Mouse (Mus musculus): Measurements from ENCODE around the gene Olfr147. TPM values are rescaled to one million over a fixed set of nuclear protein-coding genes. Genes with fewer than 3 reads are reported as not detected.
"Not testable (repeated sequence)": the region's sequence is repeated elsewhere in the genome, so short reads cannot be mapped to it uniquely, and the experiment has no call there.

Olfr147 gene
- total RNA-seq (2015) (not detected in 2 replicates), total RNA-seq (2017) (not detected in 2 replicates)

DNA sequence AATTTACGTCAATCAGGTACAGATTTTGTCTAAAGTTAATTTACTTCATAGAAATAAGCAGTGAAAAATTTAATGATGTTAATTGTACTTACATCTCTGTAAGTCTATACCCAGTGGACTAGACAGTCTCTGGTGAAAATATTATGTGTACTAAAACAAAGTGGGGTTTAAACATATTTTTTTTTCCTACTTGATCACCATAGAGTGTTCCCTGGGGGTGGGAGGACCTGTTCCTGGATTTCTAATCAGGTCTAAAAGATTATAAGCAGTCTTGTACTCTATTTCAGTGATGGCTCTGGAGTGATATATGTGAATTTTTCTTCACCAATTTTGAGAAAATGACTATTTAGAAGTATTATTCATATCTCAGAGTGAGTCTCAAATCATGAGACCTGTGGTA lies at the start of gene Olfr147:
TSS of gene Olfr147 (plus strand) at position 301 of the 400 bp plus-strand sequence.
- ATAC-seq (replicated peaks; ENCODE audit: poor library complexity) = no peak

DNA sequence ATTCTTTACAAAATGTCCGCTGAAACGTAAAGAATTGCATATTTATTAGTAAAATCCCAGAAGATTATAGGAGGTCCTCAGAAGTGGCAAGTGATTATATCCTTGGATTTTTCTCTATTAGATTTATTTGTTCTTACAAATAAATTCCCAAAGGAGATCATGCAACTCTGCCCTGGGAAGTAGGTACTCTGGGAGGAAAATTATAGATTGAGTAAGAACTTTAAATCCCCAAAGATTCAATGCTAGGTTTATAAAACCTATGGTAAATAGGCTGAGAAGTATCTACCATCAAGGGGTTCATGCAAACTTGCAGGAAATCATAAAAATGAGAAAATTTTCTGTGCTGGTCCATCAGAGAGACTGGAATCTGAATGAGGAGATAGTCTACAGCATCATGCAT lies 34.9 kb upstream of the Olfr147 start, which contains the start of gene Olfr250:
TSS of gene Olfr250 (plus strand) at position 301 of the 400 bp plus-strand sequence.
- no peak for ATAC-seq (replicated peaks; ENCODE audit: poor library complexity)

DNA sequence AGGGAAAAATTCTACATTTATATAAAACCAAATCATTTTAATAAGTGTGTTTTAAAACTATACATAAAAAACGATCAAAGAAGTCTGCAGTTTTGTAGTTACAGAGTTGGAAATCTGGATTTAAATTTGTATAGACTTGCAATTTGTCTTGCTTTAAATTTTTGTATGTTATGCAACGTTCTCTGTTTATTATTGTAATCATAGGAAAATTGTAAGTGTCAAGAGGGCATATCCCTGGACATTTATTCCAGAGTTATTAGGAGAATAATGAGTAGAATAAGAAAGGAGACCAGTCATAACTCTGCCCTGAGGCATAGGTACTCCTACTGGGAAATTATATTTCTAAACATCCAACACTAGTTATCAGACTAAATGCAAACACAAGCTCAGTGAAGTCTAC lies 24.7 kb upstream of the Olfr147 start, which contains the start of gene Olfr251:
TSS of gene Olfr251 (plus strand) at position 301 of the 400 bp plus-strand sequence.
- no peak for ATAC-seq (replicated peaks; ENCODE audit: poor library complexity)

DNA sequence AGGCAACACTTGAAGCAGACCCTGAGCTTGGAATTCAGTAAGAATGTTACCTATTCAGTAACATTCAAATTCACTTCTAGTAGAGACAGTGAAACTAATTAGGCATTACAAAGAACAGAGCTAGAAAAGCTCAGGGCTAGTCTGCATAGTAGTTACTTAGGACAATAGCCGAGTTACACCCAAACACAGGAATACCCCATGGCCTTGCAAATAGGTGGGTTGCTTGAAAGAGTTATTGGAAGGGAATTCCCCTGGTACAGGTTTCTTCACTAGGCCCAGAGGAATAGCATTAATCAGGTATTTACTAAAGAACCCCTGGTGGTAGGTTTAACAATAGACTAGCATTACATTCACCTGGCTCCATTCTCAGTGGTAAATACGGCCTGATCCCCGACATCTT lies 6.0 kb downstream of the Olfr147 start:
- not testable (repeated sequence) for ATAC-seq (replicated peaks; ENCODE audit: poor library complexity)

DNA sequence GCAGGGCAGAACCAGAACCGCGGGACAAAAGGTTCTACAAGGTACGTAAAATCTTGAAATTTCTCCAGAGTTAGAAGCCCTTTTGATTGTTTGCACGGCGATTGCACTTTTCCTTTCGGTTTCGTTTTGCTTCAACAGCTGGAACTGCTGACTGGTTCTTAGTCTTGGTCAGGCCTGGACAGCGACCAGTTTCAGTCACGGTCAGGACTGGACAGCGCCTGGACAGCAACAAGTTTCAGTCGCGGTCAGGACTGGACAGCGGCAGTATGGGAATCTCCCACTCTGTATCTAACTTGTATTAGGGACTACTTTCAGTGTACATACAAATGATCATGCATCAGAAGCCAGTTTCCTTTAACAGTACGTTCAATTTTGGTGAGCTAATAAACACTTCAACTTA lies 12.0 kb downstream of the Olfr147 start:
- not testable (repeated sequence) for ATAC-seq (replicated peaks; ENCODE audit: poor library complexity)

DNA sequence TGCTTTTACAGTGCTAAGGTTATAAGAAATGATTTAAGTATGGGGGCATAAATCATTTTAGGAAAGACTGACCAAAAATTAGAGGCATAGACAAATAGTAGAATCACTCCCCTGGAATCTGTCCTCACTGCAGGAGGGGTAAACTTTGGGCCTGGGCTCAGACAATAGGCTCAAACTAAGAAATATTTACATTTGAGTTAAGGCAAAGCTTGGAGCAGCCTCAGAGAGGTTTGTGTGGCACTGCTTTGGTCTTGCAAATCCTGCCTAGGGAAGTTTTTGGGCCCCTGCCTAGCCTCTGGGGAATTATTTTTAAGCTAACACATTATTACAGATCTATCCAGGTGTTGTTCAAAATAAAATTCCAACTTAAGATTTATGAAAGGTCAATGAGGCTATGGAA lies 22.3 kb downstream of the Olfr147 start:
- ATAC-seq (replicated peaks; ENCODE audit: poor library complexity) = no peak

DNA sequence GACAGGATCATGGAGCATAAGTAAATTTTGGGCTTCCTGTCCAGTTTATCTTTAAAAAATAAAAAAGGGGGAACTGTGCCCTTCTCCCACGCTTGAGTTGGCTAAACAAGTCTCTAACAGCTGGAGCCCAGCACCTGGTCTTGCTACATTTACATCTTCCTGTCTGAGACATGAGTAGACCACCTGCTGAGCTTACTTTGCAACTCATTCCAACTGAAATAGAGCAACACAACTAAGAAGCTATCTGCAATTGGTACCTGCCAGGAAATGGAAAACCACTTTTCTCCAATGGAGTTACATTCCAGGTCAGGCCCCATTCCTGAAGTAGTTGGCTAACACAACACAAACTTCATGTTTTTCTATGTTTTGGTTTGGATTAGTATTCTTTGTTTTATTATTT lies 25.5 kb downstream of the Olfr147 start:
- ATAC-seq (replicated peaks; ENCODE audit: poor library complexity) = no peak

DNA sequence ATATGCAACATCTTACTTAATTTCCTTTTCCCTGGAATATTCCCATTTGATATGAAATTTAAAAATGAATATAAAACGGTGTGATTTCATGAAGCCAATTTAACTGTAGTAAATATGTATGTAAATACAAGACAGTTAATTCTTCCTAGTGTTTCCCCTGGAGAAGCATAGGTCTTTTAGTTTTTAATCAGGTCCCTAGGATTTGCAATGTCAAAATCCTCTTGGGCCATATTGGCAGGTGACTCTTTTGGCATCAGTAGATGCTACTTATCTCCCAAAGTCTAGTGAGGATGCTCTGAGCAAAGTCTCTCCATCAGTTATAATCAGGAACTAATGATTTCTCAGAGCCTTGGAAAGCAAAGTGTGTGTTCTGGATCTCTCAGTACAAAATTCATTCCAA lies 27.7 kb downstream of the Olfr147 start, which contains the start of gene Olfr901:
TSS of gene Olfr901 (plus strand) at position 301 of the 400 bp plus-strand sequence.
- ATAC-seq (replicated peaks; ENCODE audit: poor library complexity) = no peak

DNA sequence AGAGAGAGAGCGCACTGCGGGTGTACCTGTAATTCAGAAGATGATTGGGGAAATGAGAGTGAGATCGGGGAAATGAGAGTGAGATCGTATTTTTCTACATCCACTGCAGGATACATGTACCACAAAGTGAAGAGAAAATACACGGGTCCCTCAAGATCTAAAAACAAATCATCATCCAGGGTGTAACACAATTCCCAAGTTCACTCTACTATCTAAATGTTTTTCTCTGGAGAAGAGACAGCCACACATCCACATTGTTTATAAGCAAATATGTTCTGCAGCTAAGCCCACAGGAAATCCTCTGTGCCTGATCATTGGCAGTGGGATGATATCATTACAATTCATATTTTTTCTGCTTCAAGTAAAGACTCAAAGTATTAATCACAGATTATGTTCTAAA lies 45.9 kb downstream of the Olfr147 start, which contains the start of gene Olfr902:
TSS of gene Olfr902 (plus strand) at position 301 of the 400 bp plus-strand sequence.
- no peak for ATAC-seq (replicated peaks; ENCODE audit: poor library complexity)

Other genes with a start within 250 kb of the Olfr147 start
- not detected in 2 replicates for gene Olfr891, start 220.9 kb upstream of the Olfr147 start, total RNA-seq (2015)
- gene Olfr891, start 220.9 kb upstream of the Olfr147 start, total RNA-seq (2017) = not detected in 2 replicates
- not detected in 2 replicates for gene Olfr893, start 193.3 kb upstream of the Olfr147 start, total RNA-seq (2015)
- gene Olfr893, start 193.3 kb upstream of the Olfr147 start, total RNA-seq (2017) = not detected in 2 replicates
- not detected in 2 replicates for gene Olfr894, start 183.6 kb upstream of the Olfr147 start, total RNA-seq (2015)
- gene Olfr894, start 183.6 kb upstream of the Olfr147 start, total RNA-seq (2017) = not detected in 2 replicates
- not detected in 2 replicates for gene Olfr143, start 148.9 kb upstream of the Olfr147 start, total RNA-seq (2015)
- not detected in 2 replicates for gene Olfr143, start 148.9 kb upstream of the Olfr147 start, total RNA-seq (2017)
- not detected in 2 replicates for gene Olfr895, start 133.8 kb upstream of the Olfr147 start, total RNA-seq (2015)
- not detected in 2 replicates for gene Olfr895, start 133.8 kb upstream of the Olfr147 start, total RNA-seq (2017)
- not detected in 2 replicates for gene Olfr896-ps1, start 110.6 kb upstream of the Olfr147 start, total RNA-seq (2015)
- gene Olfr896-ps1, start 110.6 kb upstream of the Olfr147 start, total RNA-seq (2017) = not detected in 2 replicates
- not detected in 2 replicates for gene Olfr25, start 72.6 kb upstream of the Olfr147 start, total RNA-seq (2015)
- gene Olfr25, start 72.6 kb upstream of the Olfr147 start, total RNA-seq (2017) = not detected in 2 replicates
- gene Olfr898, start 53.3 kb upstream of the Olfr147 start, total RNA-seq (2015) = not detected in 2 replicates
- gene Olfr898, start 53.3 kb upstream of the Olfr147 start, total RNA-seq (2017) = not detected in 2 replicates
- gene Olfr250, start 34.8 kb upstream of the Olfr147 start, total RNA-seq (2015) = not detected in 2 replicates
- gene Olfr250, start 34.8 kb upstream of the Olfr147 start, total RNA-seq (2017) = not detected in 2 replicates
- not detected in 2 replicates for gene Olfr251, start 24.6 kb upstream of the Olfr147 start, total RNA-seq (2015)
- not detected in 2 replicates for gene Olfr251, start 24.6 kb upstream of the Olfr147 start, total RNA-seq (2017)
- gene Olfr901, start 27.8 kb downstream of the Olfr147 start, total RNA-seq (2015) = not detected in 2 replicates
- not detected in 2 replicates for gene Olfr901, start 27.8 kb downstream of the Olfr147 start, total RNA-seq (2017)
- not detected in 2 replicates for gene Olfr902, start 46.0 kb downstream of the Olfr147 start, total RNA-seq (2015)
- not detected in 2 replicates for gene Olfr902, start 46.0 kb downstream of the Olfr147 start, total RNA-seq (2017)
- gene Olfr904, start 61.4 kb downstream of the Olfr147 start, total RNA-seq (2015) = not detected in 2 replicates
- not detected in 2 replicates for gene Olfr904, start 61.4 kb downstream of the Olfr147 start, total RNA-seq (2017)
- gene Olfr905, start 69.4 kb downstream of the Olfr147 start, total RNA-seq (2015) = not detected in 2 replicates
- gene Olfr905, start 69.4 kb downstream of the Olfr147 start, total RNA-seq (2017) = not detected in 2 replicates
- not detected in 2 replicates for gene Olfr906, start 85.4 kb downstream of the Olfr147 start, total RNA-seq (2015)
- gene Olfr906, start 85.4 kb downstream of the Olfr147 start, total RNA-seq (2017) = not detected in 2 replicates
- not detected in 2 replicates for gene Olfr907, start 94.1 kb downstream of the Olfr147 start, total RNA-seq (2015)
- gene Olfr907, start 94.1 kb downstream of the Olfr147 start, total RNA-seq (2017) = not detected in 2 replicates
- gene Olfr911-ps1, start 119.9 kb downstream of the Olfr147 start, total RNA-seq (2015) = not detected in 2 replicates
- gene Olfr911-ps1, start 119.9 kb downstream of the Olfr147 start, total RNA-seq (2017) = not detected in 2 replicates
- gene Olfr910, start 136.2 kb downstream of the Olfr147 start, total RNA-seq (2015) = not detected in 2 replicates
- gene Olfr910, start 136.2 kb downstream of the Olfr147 start, total RNA-seq (2017) = not detected in 2 replicates
- gene Olfr912, start 178.5 kb downstream of the Olfr147 start, total RNA-seq (2015) = not detected in 2 replicates
- not detected in 2 replicates for gene Olfr912, start 178.5 kb downstream of the Olfr147 start, total RNA-seq (2017)
- not detected in 2 replicates for gene Olfr913, start 191.1 kb downstream of the Olfr147 start, total RNA-seq (2015)
- gene Olfr913, start 191.1 kb downstream of the Olfr147 start, total RNA-seq (2017) = not detected in 2 replicates
- gene Olfr914, start 203.4 kb downstream of the Olfr147 start, total RNA-seq (2015) = not detected in 2 replicates
- not detected in 2 replicates for gene Olfr914, start 203.4 kb downstream of the Olfr147 start, total RNA-seq (2017)